Mouse (Mus musculus) heart, postnatal 0 days (tissue): ENCODE data around the gene Atrip.

Source experiments
- CTCF ChIP-seq: IDR thresholded peaks from 2 replicates; pipeline ENCODE4 v1.5.1; 2016; ENCODE audit warnings: antibody characterized with exemption, control low read depth, low read depth
- EP300 ChIP-seq: IDR thresholded peaks from 2 replicates; pipeline ENCODE4 v1.6.1; 2016; ENCODE audit warnings: antibody characterized with exemption, low read depth

DNA sequence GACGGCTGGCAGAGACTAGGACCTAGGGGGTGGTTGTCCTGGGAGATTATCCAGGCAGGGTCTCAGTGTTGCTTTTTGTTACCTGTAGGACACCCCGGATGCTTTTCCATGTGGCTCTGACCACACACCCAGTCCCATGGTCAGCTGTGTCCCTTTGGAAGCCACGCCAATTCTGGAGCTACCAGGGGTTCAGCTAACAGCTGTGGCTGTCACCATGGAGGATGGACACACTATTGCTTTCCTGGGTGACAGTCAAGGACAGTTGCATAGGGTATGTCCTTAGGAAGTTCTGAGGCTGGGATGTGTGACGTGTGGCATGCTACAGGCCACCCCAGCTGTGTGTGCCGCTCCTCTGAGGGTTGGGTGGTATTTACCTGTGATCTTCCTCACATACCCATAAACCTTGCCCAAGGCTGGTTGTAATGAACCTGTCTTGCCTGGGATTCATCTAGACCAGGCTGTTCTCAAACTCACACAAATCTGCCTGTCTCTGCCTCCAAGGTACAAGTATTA is 28.1 kb upstream of the Atrip start:
- TF ChIP-seq CTCF = no peak
- no peak for TF ChIP-seq EP300
